Mouse (Mus musculus) hindbrain, embryonic 13.5 days (tissue): ENCODE measurements around the gene Prpf19. TPM values are rescaled to one million over a fixed set of nuclear protein-coding genes. Genes with fewer than 3 reads are reported as not detected.

ENCODE experiments used
- ATAC-seq: fragments of 200-750 bp; cut with Nextera tagmentation; 2 replicates; pipeline ENCODE4 v1.8.0; 2017; ENCODE audit warnings: moderate TSS enrichment; ENCODE audit not compliant: low FRiP score
- H3K27ac ChIP-seq: fragments of 300-500 bp; sonication (generic); 2 replicates; pipeline ENCODE4 v1.5.1; 2015; ENCODE audit warnings: inconsistent platforms, mild to moderate bottlenecking, moderate library complexity
- H3K27me3 ChIP-seq: fragments of 300-500 bp; sonication (generic); 2 replicates; pipeline ENCODE4 v1.6.1; 2015; ENCODE audit warnings: mild to moderate bottlenecking, inconsistent platforms
- H3K36me3 ChIP-seq: fragments of 300-500 bp; sonication (generic); 2 replicates; pipeline ENCODE4 v1.6.1; 2015; ENCODE audit warnings: mild to moderate bottlenecking, inconsistent platforms
- H3K4me1 ChIP-seq: fragments of 300-500 bp; sonication (generic); replicated peaks from 2 replicates; pipeline ENCODE4 v1.6.1; 2015; ENCODE audit warnings: inconsistent platforms
- H3K4me2 ChIP-seq: fragments of 300-500 bp; sonication (generic); 2 replicates; pipeline ENCODE4 v1.6.1; 2015; ENCODE audit warnings: inconsistent platforms, mild to moderate bottlenecking, moderate library complexity
- H3K4me3 ChIP-seq: fragments of 300-500 bp; sonication (generic); 2 replicates; pipeline ENCODE4 v1.5.1; 2015; ENCODE audit warnings: mild to moderate bottlenecking, inconsistent platforms
- H3K9ac ChIP-seq: fragments of 300-500 bp; sonication (generic); 2 replicates; pipeline ENCODE4 v1.6.1; 2015; ENCODE audit warnings: mild to moderate bottlenecking, inconsistent platforms
- H3K9me3 ChIP-seq: fragments of 300-500 bp; sonication (generic); 2 replicates; pipeline ENCODE4 v1.6.1; 2016; ENCODE audit warnings: inconsistent platforms
- WGBS: fragments of 180-500 bp; shearing (Covaris S2); methylation state at CpG from one replicate; pipeline ENCODE4 v1.1.7; 2015; 5-methylcytosine and 5-hydroxymethylcytosine counted together
- polyA plus RNA-seq: library from polyadenylated mRNA; unstranded; fragments of >200 nt; fragmentation: Nextera tagmentation; extraction: Ambion mirVana; gene quantifications from 2 replicates; pipeline ENCODE4 v1.2.1, GENCODE M21; 2015

Prpf19 gene
- polyA plus RNA-seq, 1 experiment from 2014 or later: 40.2 TPM

DNA sequence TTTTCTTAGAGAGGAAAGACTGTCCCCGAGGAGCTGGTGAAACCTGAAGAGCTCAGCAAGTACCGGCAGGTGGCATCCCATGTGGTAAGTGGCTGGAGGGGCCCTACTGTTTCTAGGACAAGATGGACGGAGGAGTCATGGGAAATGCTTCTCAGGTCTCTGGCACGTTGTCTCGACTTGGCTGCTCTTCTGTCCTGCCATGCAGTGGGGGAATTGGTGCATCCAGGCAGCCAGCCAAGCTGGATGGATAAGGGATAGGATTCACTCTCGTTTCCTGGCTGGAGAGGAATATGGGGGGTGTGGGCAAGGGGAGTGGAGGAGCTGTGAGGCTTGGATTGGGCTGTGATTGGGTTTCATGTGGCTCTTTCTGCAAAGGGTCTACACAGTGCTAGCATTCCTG, 5.3 kb downstream of the Prpf19 start:
- Histone ChIP-seq H3K4me2 (no peak overlapping the region), H3K9ac (no peak overlapping the region), H3K4me1 (peaks cover 22% of the 10 kb centered on the region), H3K27ac (no peak overlapping the region), H3K9me3 (no peaks in the 10 kb centered on the region), H3K4me3 (no peak overlapping the region), H3K36me3 (peaks cover 78% of the 10 kb centered on the region), H3K27me3 (no peaks in the 10 kb centered on the region)
- 90% methylated on average over 6 of the region's 6 CpGs for WGBS
- ATAC-seq: no peak

DNA sequence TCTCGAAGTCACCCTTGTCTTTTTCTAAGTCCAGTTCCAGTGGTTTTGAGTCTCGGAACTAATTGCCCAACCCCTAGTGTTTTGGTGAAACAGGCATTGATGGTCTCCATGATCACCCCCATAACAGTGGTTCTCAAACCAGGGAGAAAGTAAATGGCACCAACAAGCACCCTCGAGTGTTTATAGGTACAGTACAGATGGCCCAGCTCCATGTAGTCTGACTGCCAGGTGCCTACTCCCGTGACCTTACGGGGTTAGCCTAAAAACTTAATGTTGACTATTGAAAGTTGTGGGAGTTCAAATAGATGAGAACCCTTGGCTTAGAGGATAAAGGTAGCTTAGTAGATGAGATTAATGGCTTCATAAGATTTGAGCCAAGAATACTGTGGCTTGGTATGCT, 6.0 kb downstream of the Prpf19 start:
- ATAC-seq: no peak
- Histone ChIP-seq H3K4me2 (no peak overlapping the region), H3K4me3 (no peak overlapping the region), H3K9ac (no peak overlapping the region), H3K27me3 (no peaks in the 10 kb centered on the region), H3K27ac (no peak overlapping the region), H3K9me3 (no peaks in the 10 kb centered on the region), H3K4me1 (peaks cover 17% of the 10 kb centered on the region), H3K36me3 (peaks cover 86% of the 10 kb centered on the region)
- WGBS: 95% methylated on average over 5 of the region's 5 CpGs

DNA sequence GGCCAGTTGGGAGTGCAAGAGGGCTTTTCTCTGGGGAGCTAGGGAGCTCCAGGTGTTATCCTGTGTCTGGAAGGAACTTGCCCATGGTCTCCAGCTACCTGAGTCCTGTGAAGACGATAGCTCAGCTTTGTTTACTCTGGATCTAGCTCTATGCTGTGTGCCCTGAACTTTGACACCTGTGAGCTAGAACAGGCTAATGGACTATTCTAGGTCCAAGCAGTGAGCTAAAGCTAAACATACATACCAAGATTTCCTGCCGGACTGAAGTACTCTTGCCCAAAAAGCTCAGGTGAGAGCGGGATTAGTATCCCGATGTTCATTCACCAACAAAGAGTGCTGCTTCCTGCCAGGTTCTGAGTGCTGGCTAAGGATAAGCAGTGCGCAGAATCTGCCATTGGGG, 9.5 kb downstream of the Prpf19 start:
- no peak for ATAC-seq
- H3K9ac ChIP-seq: peak overlapping the region; percentile 8; the same call in 1 of the 2 replicates
- WGBS: 89% methylated on average over 5 of the region's 5 CpGs

DNA sequence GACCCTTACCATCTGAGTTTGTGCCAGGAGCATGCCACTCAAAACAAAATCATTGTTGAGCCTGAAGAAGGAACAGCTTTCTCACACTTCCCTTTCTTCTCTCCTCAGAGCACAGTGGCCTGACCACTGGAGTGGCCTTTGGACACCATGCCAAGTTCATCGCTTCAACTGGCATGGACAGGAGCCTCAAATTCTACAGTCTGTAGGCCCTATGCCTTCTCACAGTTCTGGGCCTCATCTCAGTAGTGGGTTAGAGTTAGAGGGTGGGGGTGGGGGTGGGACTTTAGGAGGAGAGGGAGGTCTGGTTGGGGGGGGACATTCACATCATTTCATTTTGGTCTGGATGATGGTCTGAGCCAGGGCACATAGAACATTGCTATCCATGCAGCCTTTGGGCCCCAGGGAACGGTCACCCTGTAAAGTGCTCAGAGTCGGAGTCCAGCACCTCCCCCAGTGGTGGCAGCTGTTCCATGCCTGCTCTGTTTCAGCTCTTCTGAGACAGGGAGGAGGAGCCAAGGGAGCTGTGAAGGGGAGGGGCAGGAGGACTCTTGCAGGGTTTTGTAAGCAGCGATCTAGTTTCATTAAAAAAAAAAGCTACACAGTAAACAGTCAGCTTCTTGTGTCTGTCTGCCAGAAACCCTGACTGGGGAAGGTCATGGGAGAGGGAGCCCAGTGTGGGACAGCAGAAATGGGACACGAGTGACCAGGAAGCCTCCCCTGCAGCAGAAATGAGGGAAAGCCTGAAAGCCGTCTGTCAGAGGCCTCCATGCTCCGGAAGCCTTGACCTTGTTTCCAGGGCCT, 10.1 kb downstream of the Prpf19 start:
- Histone ChIP-seq H3K27me3 (no peaks in the 10 kb centered on the region), H3K4me2 (no peak overlapping the region), H3K4me1 (no peaks in the 10 kb centered on the region), H3K36me3 (peaks cover 80% of the 10 kb centered on the region), H3K4me3 (no peak overlapping the region), H3K27ac (peak overlapping the region; percentile 44; the same call in 1 of the 2 replicates), H3K9ac (no peak overlapping the region), H3K9me3 (no peaks in the 10 kb centered on the region)
- WGBS: 62% methylated on average over 7 of the region's 7 CpGs
- no peak for ATAC-seq

More for the DNA sequence above, 9.5 kb downstream of the Prpf19 start:
- H3K9me3 ChIP-seq: no peaks in the 10 kb centered on the region
- H3K4me1 ChIP-seq: no peaks in the 10 kb centered on the region
- H3K4me2 ChIP-seq: no peak overlapping the region
- no peaks in the 10 kb centered on the region for H3K27me3 ChIP-seq
- H3K4me3 ChIP-seq: no peak overlapping the region
- peaks cover 86% of the 10 kb centered on the region for H3K36me3 ChIP-seq
- H3K27ac ChIP-seq: no peak overlapping the region

DNA sequence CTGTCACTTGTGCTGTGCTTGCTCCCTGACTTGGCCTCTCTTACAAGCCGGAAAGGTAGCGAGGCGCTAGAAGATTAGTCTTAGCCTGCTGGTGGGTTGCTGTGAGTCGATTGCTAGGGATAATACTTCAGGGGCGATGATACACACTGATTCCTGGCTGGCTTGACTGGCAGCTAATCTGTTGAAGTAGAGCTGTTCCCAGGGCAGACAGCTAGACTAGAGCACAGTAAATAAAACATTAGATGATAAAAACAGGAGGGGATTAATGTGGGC, 10.6 kb downstream of the Prpf19 start:
- Histone ChIP-seq H3K27ac (peak overlapping the region; percentile 44; the same call in 1 of the 2 replicates), H3K36me3 (peaks cover 75% of the 10 kb centered on the region), H3K9ac (no peak overlapping the region), H3K4me3 (no peak overlapping the region), H3K9me3 (no peaks in the 10 kb centered on the region), H3K4me2 (no peak overlapping the region), H3K4me1 (no peaks in the 10 kb centered on the region), H3K27me3 (no peaks in the 10 kb centered on the region)
- no peak for ATAC-seq
- 93% methylated on average over 5 of the region's 5 CpGs for WGBS

DNA sequence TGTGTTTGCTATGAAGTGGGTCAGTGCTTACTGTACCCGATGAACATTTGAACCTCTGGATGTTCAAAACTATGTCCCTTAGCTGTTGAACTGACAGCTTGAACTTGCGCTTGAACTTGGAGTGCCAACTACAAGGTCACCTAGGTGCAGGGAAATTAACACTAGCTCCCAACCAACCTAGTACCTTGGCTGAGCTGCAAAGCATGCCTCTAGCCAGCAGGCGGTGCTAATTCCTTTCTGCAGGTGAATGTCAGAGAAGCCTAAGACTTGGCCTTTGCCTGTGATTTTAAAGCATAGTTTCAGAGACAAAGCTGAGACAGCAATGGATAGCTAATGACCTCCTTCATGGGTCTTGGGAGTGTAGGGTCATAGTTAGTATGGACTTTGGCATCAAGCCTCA, 12.9 kb downstream of the Prpf19 start:
- H3K9ac ChIP-seq: no peak overlapping the region
- 63% methylated on average over 3 of the region's 3 CpGs for WGBS
- no peak overlapping the region for H3K4me3 ChIP-seq
- no peaks in the 10 kb centered on the region for H3K9me3 ChIP-seq
- H3K36me3 ChIP-seq: peaks cover 53% of the 10 kb centered on the region
- no peak; the same call in 1 of the 2 replicates for ATAC-seq
- H3K4me2 ChIP-seq: no peak overlapping the region
- no peaks in the 10 kb centered on the region for H3K27me3 ChIP-seq
- H3K27ac ChIP-seq: no peak overlapping the region
- no peaks in the 10 kb centered on the region for H3K4me1 ChIP-seq

DNA sequence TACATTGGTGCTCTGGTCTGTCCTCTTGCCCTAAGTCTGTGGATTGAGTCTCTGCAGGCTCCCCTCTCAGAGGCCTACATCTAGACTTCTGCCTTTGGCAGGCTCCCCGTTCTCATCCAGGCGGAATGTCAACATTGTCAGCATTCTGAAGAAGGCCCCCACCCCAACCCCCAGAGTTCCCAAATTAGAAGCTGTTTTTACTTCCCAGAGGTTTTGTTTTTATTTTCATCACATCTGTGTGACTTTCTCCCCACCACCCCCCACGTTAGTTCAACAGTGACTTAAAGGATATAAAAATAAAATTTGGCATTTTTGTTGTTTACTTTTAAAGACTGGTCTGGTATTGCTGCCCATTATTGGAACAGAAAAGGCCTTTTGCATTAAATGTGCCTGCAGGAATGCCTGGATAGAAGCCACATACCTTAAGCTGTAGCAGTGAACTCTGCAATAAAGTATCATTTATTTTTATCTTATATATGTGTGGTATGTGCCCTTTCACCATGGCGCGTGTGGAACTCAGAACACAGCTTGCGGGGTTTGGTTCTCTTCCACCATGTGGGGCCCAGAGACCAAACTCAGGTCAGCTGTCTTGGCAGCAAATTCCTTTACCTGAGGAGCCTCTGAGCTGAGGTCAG, 14.2 kb downstream of the Prpf19 start:
- no peaks in the 10 kb centered on the region for H3K9me3 ChIP-seq
- 85% methylated on average over 6 of the region's 6 CpGs for WGBS
- no peaks in the 10 kb centered on the region for H3K27me3 ChIP-seq
- no peak overlapping the region for H3K4me3 ChIP-seq
- ATAC-seq: no peak
- H3K9ac ChIP-seq: no peak overlapping the region
- no peaks in the 10 kb centered on the region for H3K4me1 ChIP-seq
- H3K36me3 ChIP-seq: peaks cover 40% of the 10 kb centered on the region
- no peak overlapping the region for H3K27ac ChIP-seq
- no peak overlapping the region for H3K4me2 ChIP-seq

DNA sequence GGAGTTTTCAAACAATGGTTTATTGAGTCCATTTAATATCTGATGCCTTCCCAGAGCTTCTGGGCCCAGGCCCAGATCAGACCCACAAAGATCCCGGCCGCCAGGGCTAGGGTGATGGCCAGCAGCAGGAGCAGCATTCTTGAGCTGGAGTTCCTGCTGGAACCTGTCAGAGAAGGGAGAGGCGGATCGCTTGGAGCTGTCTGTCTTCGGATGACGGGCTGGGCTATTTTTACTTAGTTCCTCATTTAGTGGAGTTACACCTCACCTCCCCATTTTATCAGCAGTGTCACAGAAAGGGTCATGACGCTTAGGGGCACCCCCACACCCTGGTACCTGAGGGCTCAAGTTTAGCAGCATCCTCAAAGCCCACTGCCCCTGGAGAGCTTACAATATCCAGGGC, 19.3 kb downstream of the Prpf19 start:
- H3K27me3 ChIP-seq: no peaks in the 10 kb centered on the region
- 80% methylated on average over 7 of the region's 7 CpGs for WGBS
- H3K4me1 ChIP-seq: no peaks in the 10 kb centered on the region
- H3K36me3 ChIP-seq: no peaks in the 10 kb centered on the region; the same call in 1 of the 2 replicates
- H3K9me3 ChIP-seq: no peaks in the 10 kb centered on the region
- H3K4me3 ChIP-seq: no peak overlapping the region
- H3K9ac ChIP-seq: 0 out of 2 replicates have a peak overlapping the region, but pooled peaks have one; percentile 8
- no peak overlapping the region for H3K4me2 ChIP-seq
- no peak for ATAC-seq
- H3K27ac ChIP-seq: no peak overlapping the region

DNA sequence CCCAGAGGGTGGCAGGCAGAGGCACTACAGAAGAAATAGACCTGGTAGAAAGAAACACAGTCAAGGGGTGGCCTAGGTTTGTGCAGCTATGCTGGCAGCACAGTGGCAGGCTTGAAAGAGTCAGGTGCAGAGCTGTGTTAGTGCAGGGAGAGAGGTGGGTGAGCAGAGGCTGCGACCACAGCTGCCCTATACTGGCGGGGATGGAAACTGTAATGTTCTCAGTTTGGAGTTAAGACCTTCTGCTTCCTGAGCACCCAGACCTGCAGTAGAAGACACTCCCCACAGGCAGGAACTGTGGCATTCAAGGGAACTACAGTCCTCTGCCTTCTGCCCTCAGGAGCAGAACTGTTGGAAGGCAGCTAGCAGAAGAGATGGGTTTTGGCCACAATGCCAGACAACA, 19.8 kb downstream of the Prpf19 start:
- Histone ChIP-seq H3K4me1 (no peaks in the 10 kb centered on the region), H3K9ac (0 out of 2 replicates have a peak overlapping the region, but pooled peaks have one; percentile 8), H3K4me2 (no peak overlapping the region), H3K27ac (no peak overlapping the region), H3K4me3 (no peak overlapping the region), H3K27me3 (no peaks in the 10 kb centered on the region), H3K9me3 (no peaks in the 10 kb centered on the region), H3K36me3 (no peaks in the 10 kb centered on the region)
- WGBS: 94% methylated on average over 2 of the region's 2 CpGs
- ATAC-seq: no peak

DNA sequence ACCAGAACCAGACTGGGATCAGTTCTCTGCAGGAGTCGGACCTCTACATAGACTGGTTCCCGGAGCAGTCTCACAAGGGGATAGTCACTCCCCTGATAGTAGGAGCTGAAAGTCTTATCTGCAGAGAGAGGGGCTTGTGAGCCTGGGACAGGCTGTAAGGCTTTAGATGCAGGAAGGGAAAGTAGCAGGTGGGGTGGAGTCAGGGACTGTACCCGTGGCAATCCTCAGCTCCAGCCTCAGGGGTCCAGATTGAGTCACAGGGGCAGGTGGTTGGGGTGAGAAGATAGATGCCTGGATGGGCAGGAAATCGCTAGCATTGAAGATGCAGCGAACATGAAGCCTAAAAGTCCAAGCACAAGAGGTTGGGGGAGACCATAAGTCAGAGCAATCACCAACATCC, 21.5 kb downstream of the Prpf19 start:
- Histone ChIP-seq H3K27ac (no peak overlapping the region), H3K9ac (no peak overlapping the region), H3K4me1 (no peaks in the 10 kb centered on the region), H3K27me3 (no peaks in the 10 kb centered on the region), H3K4me2 (no peak overlapping the region), H3K4me3 (no peak overlapping the region), H3K9me3 (no peaks in the 10 kb centered on the region), H3K36me3 (no peaks in the 10 kb centered on the region)
- 65% methylated on average over 5 of the region's 5 CpGs for WGBS
- no peak for ATAC-seq

DNA sequence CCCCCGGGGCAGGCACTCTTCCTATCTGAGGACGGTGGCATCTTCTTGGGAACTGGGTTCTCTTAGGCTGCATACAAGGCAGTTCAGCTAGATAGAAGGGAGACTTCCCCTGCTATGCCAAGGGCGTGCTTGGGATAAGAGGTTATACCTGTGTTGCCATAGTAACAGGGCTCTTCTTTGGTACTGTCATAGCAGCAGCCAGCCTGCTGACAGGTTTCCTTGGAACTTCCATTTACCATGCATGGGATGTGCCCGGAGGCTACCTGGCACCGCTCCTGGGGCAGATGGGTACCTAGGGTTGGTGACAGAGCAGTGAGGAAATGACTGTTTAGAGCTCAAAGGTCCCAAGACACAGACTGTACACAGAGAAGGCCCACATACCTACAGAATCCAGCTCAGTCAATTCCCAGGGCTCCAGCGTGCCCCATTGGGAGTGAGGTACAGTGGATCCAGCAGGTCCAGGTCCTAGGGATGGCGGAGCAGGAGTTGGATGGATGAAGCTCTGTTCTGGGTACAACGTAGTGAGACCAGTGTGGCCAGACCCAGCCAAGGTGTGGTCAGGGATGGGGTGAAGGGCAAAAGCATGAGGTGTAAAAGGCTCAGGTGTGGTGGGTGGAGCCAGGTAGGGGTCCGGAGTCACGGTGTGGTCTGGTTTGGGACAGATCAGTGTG, 23.4 kb downstream of the Prpf19 start:
- WGBS: 86% methylated on average over 10 of the region's 10 CpGs
- no peak overlapping the region for H3K4me2 ChIP-seq
- no peak overlapping the region for H3K9ac ChIP-seq
- ATAC-seq: no peak
- no peaks in the 10 kb centered on the region for H3K4me1 ChIP-seq
- H3K9me3 ChIP-seq: no peaks in the 10 kb centered on the region
- H3K27ac ChIP-seq: no peak overlapping the region
- H3K4me3 ChIP-seq: no peak overlapping the region
- no peaks in the 10 kb centered on the region for H3K36me3 ChIP-seq
- no peaks in the 10 kb centered on the region for H3K27me3 ChIP-seq

DNA sequence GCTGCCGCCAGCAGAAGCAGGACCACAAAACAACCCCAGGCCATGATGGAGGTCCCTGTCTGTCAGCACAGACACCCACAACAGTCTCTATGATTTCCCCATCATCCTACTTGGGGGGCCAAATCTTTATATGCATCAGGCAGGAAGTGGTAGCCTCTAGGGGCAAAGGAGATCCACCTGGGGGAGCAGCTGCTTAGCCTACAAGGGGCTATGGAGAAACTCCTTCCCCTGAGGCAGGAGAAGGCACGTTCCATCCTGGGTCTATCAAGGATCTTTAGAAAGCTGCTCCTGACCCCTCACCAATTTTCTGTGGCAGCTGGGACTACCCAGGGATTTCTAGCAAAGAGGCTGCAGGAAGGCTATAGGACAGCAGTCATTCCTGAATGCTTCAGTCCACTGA, 25.5 kb downstream of the Prpf19 start, which contains the start of gene Zp1:
Gene Zp1, minus strand, starts transcription at position 101 of the 400 bp plus-strand sequence.
- no peak within 1 kb of the TSS for H3K4me2 ChIP-seq
- no peaks in the 10 kb centered on the region for H3K36me3 ChIP-seq
- 87% methylated on average over 2 of the region's 2 CpGs for WGBS
- H3K9ac ChIP-seq: no peak within 1 kb of the TSS
- no peaks in the 10 kb centered on the region for H3K4me1 ChIP-seq
- H3K4me3 ChIP-seq: no peak within 1 kb of the TSS
- no peak within 1 kb of the TSS for H3K27ac ChIP-seq
- no peaks in the 10 kb centered on the region for H3K9me3 ChIP-seq
- no peak for ATAC-seq
- H3K27me3 ChIP-seq: no peaks in the 10 kb centered on the region
